Mouse (Mus musculus) liver, postnatal 0 days (tissue): ENCODE results near the gene Otulin. TPM values are rescaled to one million over a fixed set of nuclear protein-coding genes. Genes with fewer than 3 reads are reported as not detected.

Experiments used
- ATAC-seq: fragments of 200-750 bp; cut with Nextera tagmentation; 2 replicates; pipeline ENCODE4 v1.8.0; 2017; ENCODE audit warnings: mild to moderate bottlenecking, moderate library complexity
- DNase-seq: peaks from one replicate; pipeline ENCODE4 v3.0.0-alpha.2; 2016
- H3K27ac ChIP-seq: fragments of 300-500 bp; sonication (generic); 2 replicates; pipeline ENCODE4 v1.5.1; 2014; ENCODE audit warnings: antibody characterized with exemption, moderate library complexity, mild to moderate bottlenecking, low read depth
- H3K27me3 ChIP-seq: fragments of 300-500 bp; sonication (generic); 2 replicates; pipeline ENCODE4 v1.6.1; 2014; ENCODE audit warnings: low read length, control low read depth, mixed read lengths; ENCODE audit not compliant: insufficient read depth
- H3K36me3 ChIP-seq: fragments of 300-500 bp; sonication (generic); replicated peaks from 2 replicates; pipeline ENCODE4 v1.6.1; 2014; ENCODE audit warnings: mild to moderate bottlenecking, control low read depth, low read length, moderate library complexity, mixed read lengths; ENCODE audit not compliant: insufficient read depth
- H3K4me1 ChIP-seq: fragments of 300-500 bp; sonication (generic); 2 replicates; pipeline ENCODE4 v1.6.1; 2014; ENCODE audit warnings: antibody characterized with exemption, mild to moderate bottlenecking, control low read depth; ENCODE audit not compliant: insufficient read depth
- H3K4me2 ChIP-seq: fragments of 300-500 bp; sonication (generic); 2 replicates; pipeline ENCODE4 v1.6.1; 2014; ENCODE audit warnings: low read depth, mild to moderate bottlenecking, low read length, moderate library complexity, mixed read lengths
- H3K4me3 ChIP-seq: fragments of 300-500 bp; sonication (generic); 2 replicates; pipeline ENCODE4 v1.5.1; 2014; ENCODE audit warnings: low read depth, low read length
- H3K9ac ChIP-seq: fragments of 300-500 bp; sonication (generic); replicated peaks from 2 replicates; pipeline ENCODE4 v1.6.1; 2014; ENCODE audit warnings: mild to moderate bottlenecking, moderate library complexity
- H3K9me3 ChIP-seq: fragments of 300-500 bp; sonication (generic); 2 replicates; pipeline ENCODE4 v1.6.1; 2016; ENCODE audit warnings: mild to moderate bottlenecking, control low read depth, low read length, mixed read lengths
- CTCF ChIP-seq: sonication (generic); IDR thresholded peaks from 2 replicates; pipeline ENCODE4 v1.5.1; 2016; ENCODE audit warnings: antibody characterized with exemption, low read depth
- EP300 ChIP-seq: IDR thresholded peaks from 2 replicates; pipeline ENCODE4 v1.6.1; 2016; ENCODE audit warnings: antibody characterized with exemption, low read depth, mild to moderate bottlenecking
- WGBS: fragments of 180-500 bp; shearing (Covaris S2); extraction: QIAGEN DNeasy Blood & Tissue Kit; methylation state at CpG from one replicate; pipeline ENCODE4 v1.1.7; 2014; ENCODE audit not compliant: insufficient replicate concordance; 5-methylcytosine and 5-hydroxymethylcytosine counted together
- polyA plus RNA-seq: library from polyadenylated mRNA; unstranded; fragments of >200 nt; fragmentation: Nextera tagmentation; extraction: Ambion mirVana; gene quantifications from 2 replicates; pipeline ENCODE4 v1.2.1, GENCODE M21; 2015

Gene Otulin
- polyA plus RNA-seq, 1 experiment from 2014 or later: 20.8 TPM

GRCm38 (mm10) chr15:27506127-27506886 lies 124.2 kb downstream of the Otulin start:
- Histone ChIP-seq H3K9me3 (no peaks in the 10 kb centered on the region), H3K36me3 (no peaks in the 10 kb centered on the region), H3K4me1 (peaks cover 26% of the 10 kb centered on the region), H3K4me2 (no peak overlapping the region), H3K4me3 (no peak overlapping the region), H3K9ac (no peak overlapping the region), H3K27ac (no peak overlapping the region), H3K27me3 (no peaks in the 10 kb centered on the region)
- TF ChIP-seq EP300 (no peak), CTCF (no peak)
- 36% methylated on average over 5 of the region's 5 CpGs for WGBS
- DNase-seq (no peak), ATAC-seq (peak; percentile 48; the same call in 1 of the 2 replicates)

GRCm38 (mm10) chr15:27503801-27504730 lies 126.4 kb downstream of the Otulin start:
- Histone ChIP-seq H3K9ac (no peak overlapping the region), H3K9me3 (no peaks in the 10 kb centered on the region), H3K27me3 (no peaks in the 10 kb centered on the region), H3K36me3 (no peaks in the 10 kb centered on the region), H3K27ac (no peak overlapping the region), H3K4me3 (no peak overlapping the region), H3K4me1 (peaks cover 27% of the 10 kb centered on the region), H3K4me2 (no peak overlapping the region)
- TF ChIP-seq EP300 (no peak), CTCF (no peak)
- DNase-seq: no peak
- WGBS: 55% methylated on average over 20 of the region's 20 CpGs
- ATAC-seq: no peak

GRCm38 (mm10) chr15:27503221-27503620 lies 127.3 kb downstream of the Otulin start:
- Histone ChIP-seq H3K9me3 (no peaks in the 10 kb centered on the region), H3K4me2 (no peak overlapping the region), H3K9ac (no peak overlapping the region), H3K27ac (no peak overlapping the region), H3K4me1 (peaks cover 31% of the 10 kb centered on the region), H3K4me3 (no peak overlapping the region), H3K36me3 (no peaks in the 10 kb centered on the region), H3K27me3 (no peaks in the 10 kb centered on the region)
- ATAC-seq (no peak), DNase-seq (no peak)
- TF ChIP-seq CTCF (no peak), EP300 (no peak)
- WGBS: 65% methylated on average over 9 of the region's 9 CpGs

GRCm38 (mm10) chr15:27502338-27502737 lies 128.2 kb downstream of the Otulin start:
- Histone ChIP-seq H3K36me3 (no peaks in the 10 kb centered on the region), H3K27ac (no peak overlapping the region), H3K9ac (no peak overlapping the region), H3K9me3 (no peaks in the 10 kb centered on the region), H3K27me3 (no peaks in the 10 kb centered on the region), H3K4me3 (no peak overlapping the region), H3K4me1 (peaks cover 38% of the 10 kb centered on the region), H3K4me2 (no peak overlapping the region)
- 84% methylated on average over 13 of the region's 13 CpGs for WGBS
- no peak for ATAC-seq
- TF ChIP-seq EP300 (no peak), CTCF (no peak)
- DNase-seq: no peak

- H3K9me3 ChIP-seq: no peaks in the 10 kb centered on the region
- DNase-seq (no peak), ATAC-seq (no peak)
- TF ChIP-seq EP300 (no peak), CTCF (no peak)
- no peak overlapping the region for H3K9ac ChIP-seq
- 80% methylated on average over 15 of the region's 15 CpGs for WGBS
- no peak overlapping the region for H3K4me2 ChIP-seq
- no peak overlapping the region for H3K27ac ChIP-seq
- H3K4me3 ChIP-seq: no peak overlapping the region
- H3K4me1 ChIP-seq: peaks cover 42% of the 10 kb centered on the region
- H3K36me3 ChIP-seq: no peaks in the 10 kb centered on the region
- no peaks in the 10 kb centered on the region for H3K27me3 ChIP-seq
These were observed 130.1 kb downstream of the Otulin start for GRCm38 (mm10) chr15:27500390-27500789.

- TF ChIP-seq CTCF (no peak), EP300 (no peak)
- no peak for ATAC-seq
- Histone ChIP-seq H3K36me3 (no peaks in the 10 kb centered on the region), H3K9ac (peak overlapping the region; percentile 50; the same call in 1 of the 2 replicates), H3K4me1 (peaks cover 55% of the 10 kb centered on the region), H3K4me2 (peak overlapping the region; percentile 59; the same call in 1 of the 2 replicates), H3K27ac (peak overlapping the region; percentile 87), H3K4me3 (no peak overlapping the region), H3K27me3 (no peaks in the 10 kb centered on the region), H3K9me3 (no peaks in the 10 kb centered on the region)
- DNase-seq: no peak
- WGBS: 77% methylated on average over 5 of the region's 5 CpGs
These were observed 132.4 kb downstream of the Otulin start for GRCm38 (mm10) chr15:27498078-27498477.
